Mouse (Mus musculus) myocyte (in vitro differentiated cells): ENCODE measurements around the gene Ppp6r2. TPM values are rescaled to one million over a fixed set of nuclear protein-coding genes. Genes with fewer than 3 reads are reported as not detected.

Source experiments
- H3K27me3 ChIP-seq: one replicate; pipeline ENCODE4 v1.6.1; 2011; ENCODE audit not compliant: control insufficient read depth, insufficient read depth, insufficient read length
- H3K36me3 ChIP-seq: one replicate; pipeline ENCODE4 v1.6.1; 2011; ENCODE audit not compliant: control insufficient read depth, insufficient read depth
- H3K4me2 ChIP-seq: one replicate; pipeline ENCODE4 v1.6.1; 2011; ENCODE audit warnings: low read depth, control low read depth
- H3K4me3 ChIP-seq: one replicate; pipeline ENCODE4 v1.5.1; 2011; ENCODE audit warnings: mild to moderate bottlenecking, control low read depth, moderate library complexity
- H3K79me2 ChIP-seq: one replicate; pipeline ENCODE4 v1.6.1; 2011; ENCODE audit not compliant: control insufficient read depth, insufficient read depth
- H3ac ChIP-seq: one replicate; pipeline ENCODE4 v1.6.1; 2011; ENCODE audit not compliant: control insufficient read depth, insufficient read length
- CEBPB ChIP-seq: IDR thresholded peaks from 2 replicates; pipeline ENCODE4 v1.6.1; 2011; ENCODE audit warnings: mild to moderate bottlenecking, moderate library complexity; ENCODE audit not compliant: poor library complexity, insufficient read depth, severe bottlenecking
- E2F4 ChIP-seq: IDR thresholded peaks from one replicate; pipeline ENCODE4 v1.6.1; 2011; ENCODE audit warnings: mild to moderate bottlenecking, control low read depth, moderate library complexity; ENCODE audit not compliant: insufficient read depth
- MAX ChIP-seq: IDR thresholded peaks from one replicate; pipeline ENCODE4 v1.6.1; 2011; ENCODE audit warnings: low read depth, mild to moderate bottlenecking, control low read depth
- MYOD1 ChIP-seq, 3 experiments: IDR thresholded peaks; one replicate each; pipeline ENCODE4 v1.6.1; 2011; ENCODE audit warnings: control low read depth in 2 of 3, low read depth in 2 of 3, mild to moderate bottlenecking in 2 of 3, moderate library complexity in 1 of 3; ENCODE audit not compliant: insufficient read length in 2 of 3, control insufficient read depth in 1 of 3
- MYOG ChIP-seq, 3 experiments: IDR thresholded peaks; one replicate each; pipeline ENCODE4 v1.6.1; 2011; ENCODE audit warnings: control low read depth in 2 of 3, low read depth in 2 of 3, mild to moderate bottlenecking in 2 of 3; ENCODE audit not compliant: insufficient read length in 2 of 3, control insufficient read depth in 1 of 3, insufficient read depth in 1 of 3
- POLR2A ChIP-seq: IDR thresholded peaks from one replicate; pipeline ENCODE4 v1.6.1; 2011; ENCODE audit warnings: low read depth, mild to moderate bottlenecking, control low read depth, moderate library complexity; ENCODE audit not compliant: insufficient read length
- POLR2AphosphoS2 ChIP-seq: IDR thresholded peaks from one replicate; pipeline ENCODE4 v1.6.1; 2011; ENCODE audit warnings: low read depth, control low read depth; ENCODE audit not compliant: insufficient read length
- REST ChIP-seq: IDR thresholded peaks from one replicate; pipeline ENCODE4 v1.6.1; 2011; ENCODE audit warnings: mild to moderate bottlenecking, control low read depth, moderate library complexity; ENCODE audit not compliant: insufficient read depth, insufficient read length
- SRF ChIP-seq: IDR thresholded peaks from one replicate; pipeline ENCODE4 v1.6.1; 2011; ENCODE audit warnings: low read depth; ENCODE audit not compliant: control insufficient read depth, insufficient read length
- TCF12 ChIP-seq: IDR thresholded peaks from one replicate; pipeline ENCODE4 v1.6.1; 2011; ENCODE audit warnings: mild to moderate bottlenecking, control low read depth; ENCODE audit not compliant: poor library complexity, insufficient read depth, severe bottlenecking
- TCF3 ChIP-seq: IDR thresholded peaks from one replicate; pipeline ENCODE4 v1.6.1; 2011; ENCODE audit warnings: low read depth, control low read depth; ENCODE audit not compliant: insufficient read length
- USF1 ChIP-seq: IDR thresholded peaks from one replicate; pipeline ENCODE4 v1.6.1; 2011; ENCODE audit warnings: low read depth, mild to moderate bottlenecking, control low read depth, moderate library complexity
- polyA plus RNA-seq: library from polyadenylated mRNA; unstranded; fragments of >200 nt; fragmentation: generic; extraction: Trizol; gene quantifications from one replicate; pipeline ENCODE4 v1.2.1, GENCODE M21; 2012; ENCODE audit warnings: missing spikeins

Gene Ppp6r2
- polyA plus RNA-seq, 1 experiment = 43.6 TPM

DNA sequence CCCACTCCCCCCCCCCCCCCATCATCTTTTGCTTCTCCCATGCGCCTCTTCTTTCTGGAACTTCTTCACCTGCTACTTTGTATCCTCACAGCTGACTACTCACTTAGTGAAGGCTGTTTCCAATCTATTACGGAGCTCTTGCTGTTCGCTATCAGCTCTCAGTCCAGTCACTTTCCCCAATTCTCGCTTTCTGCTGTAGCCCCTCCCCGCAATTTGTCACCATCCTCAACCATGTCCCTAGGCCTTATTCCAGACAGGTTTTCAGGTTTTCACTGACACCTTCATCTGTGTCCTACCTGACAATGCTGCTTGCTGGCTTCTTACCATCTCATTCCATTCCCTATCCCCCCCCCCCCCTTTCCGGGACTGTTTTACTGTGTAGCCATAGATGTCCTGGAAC lies 1.1 kb downstream of the Ppp6r2 start:
- Histone ChIP-seq H3K36me3 (peaks cover 14% of the 10 kb centered on the region), H3K4me2 (peak overlapping the region; percentile 92), H3K27me3 (no peaks in the 10 kb centered on the region), H3K4me3 (peak overlapping the region; percentile 61), H3ac (no peak overlapping the region), H3K79me2 (peaks cover 4% of the 10 kb centered on the region)
- TF ChIP-seq TCF12 = no peak
- no peak for TF ChIP-seq MYOD1 (IDR thresholded peaks at IDR 0.05; ENCODE audit: control insufficient read depth in 1 of 3, insufficient read length in 2 of 3, low read depth in 2 of 3)
- TF ChIP-seq CEBPB = no peak
- no peak for TF ChIP-seq REST
- TF ChIP-seq TCF3 = no peak
- no peak for TF ChIP-seq POLR2AphosphoS2
- no peak for TF ChIP-seq MYOG (IDR thresholded peaks at IDR 0.05; ENCODE audit: control insufficient read depth in 1 of 3, insufficient read depth in 1 of 3, insufficient read length in 2 of 3, low read depth in 2 of 3)
- TF ChIP-seq USF1 = no peak
- no peak for TF ChIP-seq MAX
- TF ChIP-seq SRF = no peak
- TF ChIP-seq POLR2A = no peak
- TF ChIP-seq E2F4 = no peak

- Histone ChIP-seq H3K36me3 (peaks cover 14% of the 10 kb centered on the region), H3ac (no peak overlapping the region), H3K79me2 (peaks cover 7% of the 10 kb centered on the region), H3K4me2 (no peak overlapping the region), H3K27me3 (no peaks in the 10 kb centered on the region), H3K4me3 (no peak overlapping the region)
- TF ChIP-seq SRF (no peak), POLR2A (no peak), MYOD1 (IDR thresholded peaks at IDR 0.05; ENCODE audit: control insufficient read depth in 1 of 3, insufficient read length in 2 of 3, low read depth in 2 of 3) (no peak), POLR2AphosphoS2 (no peak), MAX (no peak), E2F4 (no peak), REST (no peak), USF1 (no peak), CEBPB (no peak), TCF12 (no peak)
Observed at GRCm38 (mm10) chr15:89213517-89213916, 2.2 kb downstream of the Ppp6r2 start.

GRCm38 (mm10) chr15:89214953-89215352 lies 3.6 kb downstream of the Ppp6r2 start:
- Histone ChIP-seq H3K36me3 (peaks cover 14% of the 10 kb centered on the region), H3K4me2 (no peak overlapping the region), H3K27me3 (no peaks in the 10 kb centered on the region), H3ac (no peak overlapping the region), H3K79me2 (peaks cover 12% of the 10 kb centered on the region), H3K4me3 (no peak overlapping the region)
- no peak for TF ChIP-seq TCF3
- TF ChIP-seq MYOD1 (IDR thresholded peaks at IDR 0.05; ENCODE audit: control insufficient read depth in 1 of 3, insufficient read length in 2 of 3, low read depth in 2 of 3) = no peak
- no peak for TF ChIP-seq E2F4
- TF ChIP-seq TCF12 = no peak
- no peak for TF ChIP-seq SRF
- TF ChIP-seq POLR2A = no peak
- no peak for TF ChIP-seq POLR2AphosphoS2
- TF ChIP-seq CEBPB = no peak
- no peak for TF ChIP-seq MYOG (IDR thresholded peaks at IDR 0.05; ENCODE audit: control insufficient read depth in 1 of 3, insufficient read depth in 1 of 3, insufficient read length in 2 of 3, low read depth in 2 of 3)
- TF ChIP-seq USF1 = no peak
- TF ChIP-seq REST = no peak
- no peak for TF ChIP-seq MAX

GRCm38 (mm10) chr15:89215611-89216233 lies 4.4 kb downstream of the Ppp6r2 start:
- H3K79me2 ChIP-seq = peaks cover 12% of the 10 kb centered on the region
- TF ChIP-seq TCF3 (no peak), REST (no peak), E2F4 (no peak), POLR2AphosphoS2 (no peak), MAX (no peak), MYOG (IDR thresholded peaks at IDR 0.05; ENCODE audit: control insufficient read depth in 1 of 3, insufficient read depth in 1 of 3, insufficient read length in 2 of 3, low read depth in 2 of 3) (no peak)
- no peak overlapping the region for H3K4me2 ChIP-seq
- no peak overlapping the region for H3K4me3 ChIP-seq
- no peak overlapping the region for H3ac ChIP-seq
- H3K36me3 ChIP-seq = peaks cover 14% of the 10 kb centered on the region
- no peaks in the 10 kb centered on the region for H3K27me3 ChIP-seq

- Histone ChIP-seq H3K4me3 (no peak overlapping the region), H3K36me3 (no peaks in the 10 kb centered on the region), H3K79me2 (no peaks in the 10 kb centered on the region), H3K4me2 (no peak overlapping the region), H3K27me3 (no peaks in the 10 kb centered on the region), H3ac (no peak overlapping the region)
- TF ChIP-seq MYOG (IDR thresholded peaks at IDR 0.05; ENCODE audit: control insufficient read depth in 1 of 3, insufficient read depth in 1 of 3, insufficient read length in 2 of 3, low read depth in 2 of 3) (peak in 2 of 3 experiments; percentile 53 to 63), MYOD1 (IDR thresholded peaks at IDR 0.05; ENCODE audit: control insufficient read depth in 1 of 3, insufficient read length in 2 of 3, low read depth in 2 of 3) (peak; percentile 19 to 70 (median 44)), E2F4 (no peak), USF1 (peak; percentile 32), CEBPB (no peak)
Observed at GRCm38 (mm10) chr15:89233586-89233985, 22.2 kb downstream of the Ppp6r2 start.
